Comparison of ENCODE assay signal across 11 mouse cellular contexts in the genomic region with DNA sequence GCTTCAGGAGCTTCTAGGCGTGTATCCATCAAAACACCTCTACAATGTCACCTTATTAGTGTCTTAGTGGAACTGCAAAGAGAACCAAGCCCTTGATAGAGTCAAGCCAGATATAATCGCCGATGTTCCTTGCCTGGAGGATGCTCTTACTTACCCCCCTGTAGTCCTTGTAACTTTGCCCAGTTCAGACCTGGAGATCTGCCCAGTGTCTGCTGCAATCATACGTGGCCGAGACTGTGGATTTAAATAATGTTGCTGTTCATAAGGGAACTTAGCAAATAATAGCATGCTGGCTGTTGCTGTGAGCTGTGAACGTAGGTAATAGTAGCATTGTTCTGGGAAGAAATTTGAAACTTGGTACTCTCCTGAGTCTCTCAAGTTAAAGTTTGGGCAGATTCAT.
DNase-seq lines count a peak whose midpoint lies in the region; ATAC-seq and TF ChIP-seq lines count a peak whose summit lies in the region.
"Had no signal": no experiment of that assay in that cellular context is flagged by ENCODE, and none has a peak within 500 bp of the region (broad histone marks: within the 10 kb centered on the region; RNA-seq: fewer than 3 reads in every experiment).

No protein-coding gene starts in this region.

- no peak for TF ChIP-seq EP300 in lung, postnatal 0 days (IDR thresholded peaks at IDR 0.05)

- H3K4me2 ChIP-seq in lung, postnatal 0 days (replicated peaks; ENCODE audit: low read depth, low read length), result no peak overlapping the region
- H3K4me2 ChIP-seq in limb, embryonic 14.5 days (replicated peaks; ENCODE audit: low read depth, low read length, severe bottlenecking), result no peak overlapping the region
- no peak overlapping the region for H3K4me2 ChIP-seq in intestine, embryonic 16.5 days (ENCODE audit: low read depth, low read length)
- H3K4me2 ChIP-seq: liver, embryonic 11.5 days had no signal

- H3K27me3 ChIP-seq in lung, postnatal 0 days (replicated peaks; ENCODE audit: insufficient read depth, low read length), result no peaks in the 10 kb centered on the region
- H3K27me3 ChIP-seq in limb, embryonic 14.5 days (ENCODE audit: control insufficient read depth, insufficient read depth, low read length), result no peaks in the 10 kb centered on the region
- no peaks in the 10 kb centered on the region for H3K27me3 ChIP-seq in intestine, embryonic 16.5 days (replicated peaks; ENCODE audit: control insufficient read depth, insufficient read depth, low read length)

- no peak for TF ChIP-seq POLR2A in lung, adult 2 months (IDR thresholded peaks at IDR 0.05; ENCODE audit: borderline replicate concordance, extremely low read depth, low read depth, low read length)
- no peak for TF ChIP-seq POLR2A in limb, embryonic 14.5 days (IDR thresholded peaks at IDR 0.05; ENCODE audit: borderline replicate concordance, extremely low read depth, insufficient read depth, insufficient read length)

- WGBS in lung, postnatal 0 days, result 37% methylated on average over 6 of the region's 6 CpGs
- 48% methylated on average over 6 of the region's 6 CpGs for WGBS in lung, adult 2 months
- 50% methylated on average over 6 of the region's 6 CpGs for WGBS in limb, embryonic 14.5 days
- 54% methylated on average over 6 of the region's 6 CpGs for WGBS in intestine, embryonic 16.5 days

- no peaks in the 10 kb centered on the region for H3K9me3 ChIP-seq in lung, postnatal 0 days (ENCODE audit: low read length)
- peaks cover 5% of the 10 kb centered on the region; the same call in 1 of the 2 replicates for H3K9me3 ChIP-seq in limb, embryonic 14.5 days (ENCODE audit: control insufficient read depth, low read length)
- H3K9me3 ChIP-seq in intestine, embryonic 16.5 days (ENCODE audit: control insufficient read depth, low read length), result no peaks in the 10 kb centered on the region

- H3K9ac ChIP-seq in lung, postnatal 0 days (replicated peaks; ENCODE audit: low read depth), result no peak overlapping the region
- H3K9ac ChIP-seq in limb, embryonic 14.5 days (ENCODE audit: low read depth, low read length, severe bottlenecking), result no peak overlapping the region
- no peak overlapping the region for H3K9ac ChIP-seq in intestine, embryonic 16.5 days (ENCODE audit: low read depth, low read length)

- no peak overlapping the region for H3K4me3 ChIP-seq in lung, postnatal 0 days (ENCODE audit: low read depth, low read length)
- H3K4me3 ChIP-seq in lung, adult 2 months (replicated peaks; ENCODE audit: extremely low read depth, low read depth, low read length), result no peak overlapping the region
- H3K4me3 ChIP-seq in limb, embryonic 14.5 days (replicated peaks; ENCODE audit: low read length), result no peak overlapping the region
- no peak overlapping the region for H3K4me3 ChIP-seq in intestine, embryonic 16.5 days (ENCODE audit: low read length)

- H3K27ac ChIP-seq in lung, postnatal 0 days (ENCODE audit: low read length), result no peak overlapping the region
- H3K27ac ChIP-seq in limb, embryonic 14.5 days (replicated peaks; ENCODE audit: low read depth, low read length), result no peak overlapping the region; the same call in 1 of the 2 replicates
- H3K27ac ChIP-seq in intestine, embryonic 16.5 days (ENCODE audit: low read length), result no peak overlapping the region

- no peaks in the 10 kb centered on the region for H3K4me1 ChIP-seq in lung, postnatal 0 days (ENCODE audit: insufficient read depth, low read depth, low read length)
- H3K4me1 ChIP-seq in lung, adult 2 months (ENCODE audit: control insufficient read depth, insufficient read depth, low read length), result no peaks in the 10 kb centered on the region
- no peaks in the 10 kb centered on the region for H3K4me1 ChIP-seq in limb, embryonic 14.5 days (ENCODE audit: control insufficient read depth, insufficient read depth, low read length)
- H3K4me1 ChIP-seq in intestine, embryonic 16.5 days (ENCODE audit: control insufficient read depth, insufficient read depth, low read length), result no peaks in the 10 kb centered on the region
- H3K4me1 ChIP-seq: megakaryocyte, embryonic 14.5 days had no signal

- no peak for TF ChIP-seq CTCF in lung, postnatal 0 days (IDR thresholded peaks at IDR 0.05)
- no peak for TF ChIP-seq CTCF in lung, adult 2 months (IDR thresholded peaks at IDR 0.05; ENCODE audit: insufficient read depth, low read length)

- H3K36me3 ChIP-seq in lung, postnatal 0 days (ENCODE audit: insufficient read depth, low read length), result no peaks in the 10 kb centered on the region
- H3K36me3 ChIP-seq in limb, embryonic 14.5 days (ENCODE audit: control insufficient read depth, insufficient read depth, low read length), result no peaks in the 10 kb centered on the region
- H3K36me3 ChIP-seq in intestine, embryonic 16.5 days (ENCODE audit: control insufficient read depth, insufficient read depth, low read length), result no peaks in the 10 kb centered on the region

- ATAC-seq in lung, postnatal 0 days, result no peak
- no peak for ATAC-seq in limb, embryonic 14.5 days (ENCODE audit: low FRiP score, low read depth)
- ATAC-seq in intestine, embryonic 16.5 days, result no peak
- ATAC-seq: forebrain, embryonic 16.5 days had no signal

- DNase-seq in gastrocnemius, adult 18-20 months (ENCODE audit: low spot score), result peak; percentile 28
- no peak for DNase-seq in gastrocnemius, adult 8-10 months (ENCODE audit: low spot score in 2 of 2)
- peak; percentile 32 for DNase-seq in lung, postnatal 0 days (ENCODE audit: low spot score)
- no peak for DNase-seq in lung, adult 2 months
- peak; percentile 23 for DNase-seq in brain, adult 2 months (ENCODE audit: low read depth, low spot score)
- peak; percentile 40 for DNase-seq in limb, embryonic 14.5 days (ENCODE audit: low spot score)
- DNase-seq: kidney, adult 18-20 months had no signal

Comparison
In these comparisons a context has a peak if more than half of its experiments do, and no peak if none do; other contexts are left out.
1. DNase-seq: peak in gastrocnemius, adult 18-20 months (single experiment), lung, postnatal 0 days (single experiment), brain, adult 2 months (single experiment) and limb, embryonic 14.5 days (single experiment); none in gastrocnemius, adult 8-10 months (0 of 2) and lung, adult 2 months (single experiment).